Mouse (Mus musculus) B cell, adult (primary cell): ENCODE measurements around the gene Fam69a. TPM values are rescaled to one million over a fixed set of nuclear protein-coding genes. Genes with fewer than 3 reads are reported as not detected.

Source experiments
- total RNA-seq: library from RNA; stranded (reverse); gene quantifications from 4 replicates; pipeline ENCODE4 v1.2.4, GENCODE M21; 2023; ENCODE audit not compliant: inconsistent age

Fam69a gene
- total RNA-seq, result 48.3 to 62.7 TPM (median 54.4 TPM) in 4 replicates

DNA sequence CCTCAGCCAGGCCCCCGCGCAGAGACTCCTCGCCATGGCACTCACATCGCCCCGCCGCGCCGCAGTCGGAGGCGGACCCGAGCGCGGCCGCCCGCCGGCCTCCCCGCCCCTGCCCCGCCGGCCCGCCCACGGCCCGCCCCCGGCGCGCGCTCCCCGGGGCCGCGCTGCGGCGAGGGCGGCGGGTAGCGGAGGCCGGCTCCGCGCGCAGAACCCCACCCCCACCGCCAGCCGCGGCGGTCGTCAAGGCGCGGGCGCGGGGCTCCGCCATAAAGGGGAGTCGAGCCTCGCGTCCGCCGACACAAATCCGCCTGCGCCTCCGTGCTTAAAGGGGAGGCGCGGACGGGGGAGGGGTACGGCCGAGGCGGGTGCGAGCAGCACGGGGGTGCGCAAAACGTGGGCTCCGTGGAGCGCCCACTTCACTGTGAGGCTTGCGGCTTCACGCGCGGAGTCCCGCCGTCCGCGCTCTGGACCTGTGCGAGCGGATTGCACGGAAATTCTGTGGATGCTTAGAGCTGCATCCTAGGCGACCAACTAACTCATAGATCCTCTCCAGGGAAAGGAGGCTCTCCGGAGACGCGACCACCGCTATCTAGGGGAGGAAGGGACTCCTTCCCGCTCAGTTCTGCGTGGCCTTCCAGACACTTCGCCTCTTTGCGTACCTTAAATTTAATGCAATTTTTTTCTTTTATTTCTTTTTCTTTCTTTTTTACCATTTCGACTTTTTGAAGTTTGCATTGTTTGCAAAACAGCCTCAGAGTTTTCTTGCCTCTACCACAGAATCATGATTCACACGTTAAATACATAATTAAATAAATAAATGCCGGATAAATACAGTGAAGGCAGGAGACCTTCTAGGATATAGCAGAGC, at the start of gene Fam69a:
Fam69a (minus strand) TSS at position 119 of the 868 bp plus-strand sequence.

DNA sequence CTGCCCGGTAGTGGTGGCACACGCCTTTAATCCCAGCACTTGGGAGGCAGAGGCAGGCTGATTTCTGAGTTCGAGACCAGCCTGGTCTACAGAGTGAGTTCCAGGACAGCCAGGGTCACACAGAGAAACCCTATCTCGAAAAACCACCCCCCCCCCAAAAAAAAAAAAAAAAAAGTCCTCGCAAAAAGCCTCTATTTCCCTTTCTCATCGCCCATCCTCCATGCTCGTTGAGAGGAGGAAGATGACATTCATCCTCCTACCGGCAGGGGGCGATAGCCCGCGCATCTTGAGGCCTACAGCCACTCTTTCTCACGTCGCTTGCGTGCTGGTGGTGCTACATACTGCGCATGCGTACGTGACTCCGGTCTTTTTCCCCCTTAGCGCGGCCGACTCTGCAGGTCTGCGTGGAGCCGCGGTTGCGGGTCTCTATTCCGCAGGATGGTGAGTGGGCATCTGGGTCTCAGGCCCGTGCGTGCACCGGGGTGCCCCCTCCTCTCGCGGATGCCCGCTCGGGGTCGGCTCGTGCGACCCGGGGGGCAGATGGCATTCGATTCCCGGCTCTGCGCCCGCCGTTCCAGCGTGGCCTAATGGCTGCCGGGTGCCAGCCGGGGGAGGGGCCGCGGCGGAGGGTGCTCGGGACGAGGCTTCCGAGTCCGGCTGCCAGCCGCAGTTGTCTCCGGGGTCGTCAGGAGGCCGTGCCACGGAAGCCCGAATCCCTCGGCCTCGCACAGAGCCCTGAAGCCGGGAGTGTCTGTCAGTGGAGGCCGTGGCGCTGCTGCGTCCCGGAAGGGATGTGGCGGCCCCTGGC, 86.5 kb downstream of the Fam69a start, which contains the start of gene Rpl5:
Rpl5 (plus strand) TSS at position 297 of the 808 bp plus-strand sequence.

DNA sequence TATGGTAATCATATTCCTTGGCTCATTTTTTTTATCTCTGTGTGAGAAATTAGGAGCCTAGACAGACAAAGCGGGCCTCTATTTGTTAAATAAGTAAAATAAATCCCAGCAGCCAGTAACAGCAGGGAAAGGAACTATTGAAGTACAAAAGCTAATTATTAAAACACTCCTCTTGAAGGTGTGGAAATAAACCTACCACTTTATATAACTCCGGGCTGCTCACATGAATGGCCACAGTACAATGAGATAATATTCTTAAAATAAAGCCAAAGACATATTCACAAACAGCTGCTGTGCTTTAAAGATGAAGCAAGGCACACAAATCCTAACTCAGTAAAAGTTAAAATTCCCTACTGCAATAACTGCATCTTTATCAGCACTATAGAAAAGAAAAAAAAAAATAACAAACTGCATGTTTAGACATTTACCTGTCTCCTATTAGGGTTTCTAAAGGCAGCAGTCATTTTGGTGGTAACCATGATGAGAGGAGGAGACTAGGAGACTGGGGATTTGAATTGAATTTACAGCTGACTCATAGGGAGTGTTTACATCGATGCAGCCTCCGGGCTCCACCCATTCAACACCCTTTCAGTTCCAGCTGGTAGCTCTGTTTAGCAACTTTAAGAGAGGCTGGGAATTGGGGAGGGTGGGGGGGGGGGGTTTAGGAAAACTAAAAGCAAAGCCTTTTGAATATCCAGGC, 112.2 kb downstream of the Fam69a start, which contains the start of gene Evi5:
Evi5 (minus strand) TSS at position 547 of the 700 bp plus-strand sequence.

Other genes starting within 250 kb of the Fam69a start
- not detected in 4 replicates for gene Ube2d2b, start 157.0 kb downstream of the Fam69a start, total RNA-seq
- 14.1 to 23.6 TPM (median 18.7 TPM) in 4 replicates for gene Evi5, start 112.0 kb downstream of the Fam69a start, total RNA-seq
- gene Rpl5, start 86.6 kb downstream of the Fam69a start, total RNA-seq, result 140 to 154 TPM (median 143 TPM) in 4 replicates
- 70.3 to 81.4 TPM (median 73.1 TPM) in 4 replicates for gene Mtf2, start 78.6 kb upstream of the Fam69a start, total RNA-seq
- gene Tmed5, start 145.5 kb upstream of the Fam69a start, total RNA-seq, result 81.2 to 94.0 TPM (median 87.2 TPM) in 4 replicates
- 1.4 to 3.4 TPM (median 1.5 TPM) in 4 replicates for gene Ccdc18, start 145.8 kb upstream of the Fam69a start, total RNA-seq